ENCODE assay signal across 17 mouse cellular contexts in genomic region chr1:155517060-155517459, GRCm38 (mm10). TPM values are rescaled to one million over a fixed set of nuclear protein-coding genes. Genes with fewer than 3 reads are reported as not detected.
DNase-seq lines count a peak whose midpoint lies in the region; ATAC-seq and TF ChIP-seq lines count a peak whose summit lies in the region.
"Had no signal": no experiment of that assay in that cellular context is flagged by ENCODE, and none has a peak within 500 bp of the region (broad histone marks: within the 10 kb centered on the region; RNA-seq: fewer than 3 reads in every experiment).

No protein-coding gene starts in this region.

- no peaks in the 10 kb centered on the region for H3K36me3 ChIP-seq in hindbrain, embryonic 13.5 days
- H3K36me3 ChIP-seq in hindbrain, embryonic 10.5 days: no peaks in the 10 kb centered on the region
- H3K36me3 ChIP-seq in midbrain, embryonic 13.5 days: no peaks in the 10 kb centered on the region
- no peaks in the 10 kb centered on the region for H3K36me3 ChIP-seq in midbrain, embryonic 10.5 days
- no peaks in the 10 kb centered on the region for H3K36me3 ChIP-seq in forebrain, embryonic 15.5 days
- H3K36me3 ChIP-seq in neural tube, embryonic 15.5 days: no peaks in the 10 kb centered on the region
- no peaks in the 10 kb centered on the region for H3K36me3 ChIP-seq in stomach, postnatal 0 days (ENCODE audit: control insufficient read depth, insufficient read depth, low read length)
- H3K36me3 ChIP-seq: embryonic facial prominence, embryonic 12.5 days; heart, embryonic 15.5 days; limb, embryonic 13.5 days; liver, embryonic 13.5 days had no signal

- H3K9me3 ChIP-seq in hindbrain, embryonic 13.5 days: peaks cover 4% of the 10 kb centered on the region
- peaks cover 7% of the 10 kb centered on the region; the same call in 1 of the 2 replicates for H3K9me3 ChIP-seq in hindbrain, embryonic 10.5 days
- peaks cover 12% of the 10 kb centered on the region; the same call in 1 of the 2 replicates for H3K9me3 ChIP-seq in midbrain, embryonic 13.5 days
- H3K9me3 ChIP-seq in midbrain, embryonic 10.5 days (replicated peaks): no peaks in the 10 kb centered on the region; the same call in 1 of the 2 replicates
- H3K9me3 ChIP-seq in forebrain, embryonic 15.5 days: no peaks in the 10 kb centered on the region
- peaks cover 8% of the 10 kb centered on the region; the same call in 1 of the 2 replicates for H3K9me3 ChIP-seq in neural tube, embryonic 15.5 days (replicated peaks)
- H3K9me3 ChIP-seq in stomach, postnatal 0 days (ENCODE audit: control insufficient read depth, low read length): no peaks in the 10 kb centered on the region
- H3K9me3 ChIP-seq: heart, embryonic 15.5 days; liver, embryonic 13.5 days had no signal

- TF ChIP-seq EP300 in stomach, postnatal 0 days (optimal IDR thresholded peaks at IDR 0.05): no peak

- H3K9ac ChIP-seq in hindbrain, embryonic 13.5 days: no peak overlapping the region
- H3K9ac ChIP-seq in midbrain, embryonic 13.5 days (replicated peaks): no peak overlapping the region
- H3K9ac ChIP-seq in forebrain, embryonic 15.5 days (replicated peaks): no peak overlapping the region
- H3K9ac ChIP-seq in neural tube, embryonic 15.5 days (replicated peaks): no peak overlapping the region
- no peak overlapping the region for H3K9ac ChIP-seq in stomach, postnatal 0 days (ENCODE audit: low read length)
- H3K9ac ChIP-seq: embryonic facial prominence, embryonic 12.5 days; heart, embryonic 15.5 days; limb, embryonic 13.5 days; liver, embryonic 13.5 days; lung, embryonic 14.5 days had no signal

- no peak for TF ChIP-seq CTCF in stomach, postnatal 0 days (IDR thresholded peaks at IDR 0.05; ENCODE audit: low read depth)

- WGBS in hindbrain, embryonic 13.5 days: 31% methylated on average over 5 of the region's 5 CpGs
- WGBS in hindbrain, embryonic 10.5 days: 53% methylated on average over 5 of the region's 5 CpGs
- WGBS in midbrain, embryonic 13.5 days: 21% methylated on average over 5 of the region's 5 CpGs
- WGBS in midbrain, embryonic 10.5 days: 45% methylated on average over 5 of the region's 5 CpGs
- WGBS in forebrain, embryonic 15.5 days: 10% methylated on average over 5 of the region's 5 CpGs
- WGBS in neural tube, embryonic 15.5 days: 25% methylated on average over 5 of the region's 5 CpGs
- WGBS in stomach, postnatal 0 days: 61% methylated on average over 5 of the region's 5 CpGs

- intact Hi-C loops in left cerebral cortex, postnatal 25 days (cut with DNase I): loop anchor here (5.0 kb wide), 1 partner anchor 100 kb away; the partner anchor contains the start of gene Xpr1

- no peaks in the 10 kb centered on the region for H3K27me3 ChIP-seq in hindbrain, embryonic 13.5 days
- no peaks in the 10 kb centered on the region; the same call in 1 of the 2 replicates for H3K27me3 ChIP-seq in hindbrain, embryonic 10.5 days (ENCODE audit: insufficient read depth, poor library complexity, severe bottlenecking)
- no peaks in the 10 kb centered on the region for H3K27me3 ChIP-seq in midbrain, embryonic 13.5 days
- no peaks in the 10 kb centered on the region for H3K27me3 ChIP-seq in midbrain, embryonic 10.5 days (ENCODE audit: low read depth, poor library complexity, severe bottlenecking)
- H3K27me3 ChIP-seq in forebrain, embryonic 15.5 days: no peaks in the 10 kb centered on the region
- H3K27me3 ChIP-seq in neural tube, embryonic 15.5 days (replicated peaks): no peaks in the 10 kb centered on the region
- no peaks in the 10 kb centered on the region for H3K27me3 ChIP-seq in stomach, postnatal 0 days (ENCODE audit: control insufficient read depth, insufficient read depth, low read length)
- H3K27me3 ChIP-seq: embryonic facial prominence, embryonic 12.5 days; heart, embryonic 15.5 days; limb, embryonic 13.5 days; liver, embryonic 13.5 days had no signal

- no peaks in the 10 kb centered on the region for H3K4me1 ChIP-seq in hindbrain, embryonic 13.5 days (replicated peaks)
- peaks cover 7% of the 10 kb centered on the region; the same call in 1 of the 2 replicates for H3K4me1 ChIP-seq in hindbrain, embryonic 10.5 days (replicated peaks)
- H3K4me1 ChIP-seq in midbrain, embryonic 13.5 days (replicated peaks): no peaks in the 10 kb centered on the region
- peaks cover 13% of the 10 kb centered on the region for H3K4me1 ChIP-seq in midbrain, embryonic 10.5 days
- peaks cover 13% of the 10 kb centered on the region; the same call in 1 of the 2 replicates for H3K4me1 ChIP-seq in forebrain, embryonic 15.5 days
- no peaks in the 10 kb centered on the region for H3K4me1 ChIP-seq in neural tube, embryonic 15.5 days
- no peaks in the 10 kb centered on the region for H3K4me1 ChIP-seq in stomach, postnatal 0 days (replicated peaks; ENCODE audit: control insufficient read depth, insufficient read depth)
- H3K4me1 ChIP-seq: embryonic facial prominence, embryonic 12.5 days; heart, embryonic 15.5 days; limb, embryonic 13.5 days; liver, embryonic 13.5 days had no signal

- no peak for DNase-seq in hindbrain, embryonic 10.5 days (ENCODE audit: low spot score)
- no peak for DNase-seq in midbrain, embryonic 10.5 days (ENCODE audit: low spot score)
- no peak for DNase-seq in left cerebral cortex, postnatal 25 days (ENCODE audit: low spot score in 2 of 2)
- no peak for DNase-seq in stomach, postnatal 0 days (ENCODE audit: low spot score)
- DNase-seq: gastrocnemius, postnatal 25 days had no signal

- H3K4me2 ChIP-seq in hindbrain, embryonic 13.5 days: no peak overlapping the region
- no peak overlapping the region for H3K4me2 ChIP-seq in midbrain, embryonic 13.5 days (replicated peaks)
- H3K4me2 ChIP-seq in forebrain, embryonic 15.5 days (replicated peaks): no peak overlapping the region
- no peak overlapping the region for H3K4me2 ChIP-seq in neural tube, embryonic 15.5 days
- H3K4me2 ChIP-seq in stomach, postnatal 0 days (replicated peaks; ENCODE audit: low read depth): no peak overlapping the region
- H3K4me2 ChIP-seq: embryonic facial prominence, embryonic 12.5 days; heart, embryonic 15.5 days; limb, embryonic 13.5 days; liver, embryonic 13.5 days; lung, embryonic 14.5 days had no signal

- no peak for ATAC-seq in hindbrain, embryonic 13.5 days (ENCODE audit: low FRiP score)
- peak; percentile 27; the same call in 1 of the 2 replicates for ATAC-seq in midbrain, embryonic 13.5 days
- ATAC-seq in forebrain, embryonic 15.5 days (replicated peaks): 0 out of 2 replicates have a peak, but pooled peaks have one; percentile 21
- no peak for ATAC-seq in neural tube, embryonic 15.5 days (ENCODE audit: low FRiP score)
- ATAC-seq in stomach, postnatal 0 days (ENCODE audit: low FRiP score, low TSS enrichment): no peak
- ATAC-seq: intestine, embryonic 16.5 days had no signal

- H3K27ac ChIP-seq in hindbrain, embryonic 13.5 days: peak overlapping the region; percentile 72
- H3K27ac ChIP-seq in hindbrain, embryonic 10.5 days: no peak overlapping the region
- H3K27ac ChIP-seq in midbrain, embryonic 13.5 days: peak overlapping the region; percentile 76
- no peak overlapping the region for H3K27ac ChIP-seq in midbrain, embryonic 10.5 days (replicated peaks)
- H3K27ac ChIP-seq in forebrain, embryonic 15.5 days (replicated peaks): peak overlapping the region; percentile 79
- H3K27ac ChIP-seq in neural tube, embryonic 15.5 days (replicated peaks): peak overlapping the region; percentile 66
- no peak overlapping the region for H3K27ac ChIP-seq in stomach, postnatal 0 days (replicated peaks)
- H3K27ac ChIP-seq: embryonic facial prominence, embryonic 12.5 days; heart, adult 2 months; heart, embryonic 15.5 days; limb, embryonic 13.5 days; liver, embryonic 13.5 days had no signal

- H3K4me3 ChIP-seq in hindbrain, embryonic 13.5 days: no peak overlapping the region
- H3K4me3 ChIP-seq in hindbrain, embryonic 10.5 days: no peak overlapping the region
- H3K4me3 ChIP-seq in midbrain, embryonic 13.5 days (replicated peaks): no peak overlapping the region
- H3K4me3 ChIP-seq in midbrain, embryonic 10.5 days: no peak overlapping the region
- H3K4me3 ChIP-seq in forebrain, embryonic 15.5 days: no peak overlapping the region
- no peak overlapping the region for H3K4me3 ChIP-seq in neural tube, embryonic 15.5 days (replicated peaks)
- no peak overlapping the region for H3K4me3 ChIP-seq in stomach, postnatal 0 days (ENCODE audit: low read depth, low read length)
- H3K4me3 ChIP-seq: embryonic facial prominence, embryonic 12.5 days; erythroblast, embryonic 14.5 days; heart, adult 2 months; heart, embryonic 15.5 days; limb, embryonic 13.5 days; liver, embryonic 13.5 days had no signal

RNA-seq across cellular contexts. Expression of gene Acbd6, which starts 40.9 kb away (rescaled TPM):
- 81.2 and 83.0 TPM in 2 replicates for polyA plus RNA-seq in hindbrain, embryonic 13.5 days (2015; fragmentation: Nextera tagmentation; extraction: Ambion mirVana)
- polyA plus RNA-seq in hindbrain, embryonic 10.5 days (2016; fragmentation: Nextera tagmentation; extraction: Ambion mirVana): 72.8 and 83.6 TPM in 2 replicates
- 63.2 and 73.6 TPM in 2 replicates for polyA plus RNA-seq in midbrain, embryonic 13.5 days (2015; fragmentation: Nextera tagmentation; extraction: Ambion mirVana)
- polyA plus RNA-seq in midbrain, embryonic 10.5 days (2016; fragmentation: Nextera tagmentation; extraction: Ambion mirVana): 69.1 and 71.5 TPM in 2 replicates
- 97.7 and 106 TPM in 2 replicates for polyA plus RNA-seq in forebrain, embryonic 15.5 days (2015; fragmentation: Nextera tagmentation; extraction: Ambion mirVana)
- polyA plus RNA-seq in neural tube, embryonic 15.5 days (2015; fragmentation: Nextera tagmentation; extraction: Ambion mirVana): 101 and 109 TPM in 2 replicates
- 10 to 100 TPM; 88.3 to 91.6 TPM for total RNA-seq in left cerebral cortex, postnatal 25 days (2021)
- polyA plus RNA-seq in stomach, postnatal 0 days (2015; fragmentation: Nextera tagmentation; extraction: Ambion mirVana): 55.9 and 57.6 TPM in 2 replicates

Comparison
In these comparisons a context has a peak if more than half of its experiments do, and no peak if none do; other contexts are left out.
1. H3K27ac ChIP-seq: peak in hindbrain, embryonic 13.5 days (single experiment), midbrain, embryonic 13.5 days (single experiment), forebrain, embryonic 15.5 days (single experiment) and neural tube, embryonic 15.5 days (single experiment); none in hindbrain, embryonic 10.5 days (single experiment), midbrain, embryonic 10.5 days (single experiment) and stomach, postnatal 0 days (single experiment).
2. ATAC-seq: peak in midbrain, embryonic 13.5 days (single experiment) and forebrain, embryonic 15.5 days (single experiment); none in hindbrain, embryonic 13.5 days (single experiment), neural tube, embryonic 15.5 days (single experiment) and stomach, postnatal 0 days (single experiment).